Mouse (Mus musculus) retina, postnatal 7 days (tissue): Measurements from ENCODE around the gene Nhlrc1.

Experiments
- DNase-seq: peaks from one replicate; pipeline ENCODE4 v3.0.0-alpha.2; 2012; ENCODE audit warnings: low read depth, low spot score

Nhlrc1 gene

GRCm38 (mm10) chr13:47001590-47001989 lies 13.1 kb downstream of the Nhlrc1 start:
- DNase-seq = no peak

GRCm38 (mm10) chr13:46999498-46999897 lies 15.2 kb downstream of the Nhlrc1 start:
- DNase-seq = no peak

DNA sequence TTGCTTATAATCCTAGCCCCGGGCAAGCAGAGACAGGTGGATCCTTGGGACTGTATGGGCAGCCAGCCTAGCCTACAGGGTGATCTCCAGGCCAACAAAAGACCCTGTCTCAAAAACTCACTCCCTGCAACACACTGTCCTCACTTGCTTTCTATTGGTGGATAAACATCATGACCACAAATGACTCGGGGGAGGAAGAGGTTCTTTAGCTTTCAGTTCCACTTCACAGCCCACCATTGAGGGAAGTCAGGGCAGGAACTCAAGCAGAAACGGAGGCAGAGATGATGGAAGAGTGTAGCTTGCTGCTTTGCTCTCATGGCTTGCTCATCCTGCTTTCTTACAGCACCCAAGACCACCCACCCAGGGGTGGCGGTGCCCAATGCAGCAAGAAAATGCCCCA lies 17.3 kb downstream of the Nhlrc1 start:
- no peak for DNase-seq

GRCm38 (mm10) chr13:46993274-46993551 lies 21.4 kb downstream of the Nhlrc1 start:
- DNase-seq = no peak

- DNase-seq = no peak
Measured at GRCm38 (mm10) chr13:46992516-46993273, 22.0 kb downstream of the Nhlrc1 start.

DNA sequence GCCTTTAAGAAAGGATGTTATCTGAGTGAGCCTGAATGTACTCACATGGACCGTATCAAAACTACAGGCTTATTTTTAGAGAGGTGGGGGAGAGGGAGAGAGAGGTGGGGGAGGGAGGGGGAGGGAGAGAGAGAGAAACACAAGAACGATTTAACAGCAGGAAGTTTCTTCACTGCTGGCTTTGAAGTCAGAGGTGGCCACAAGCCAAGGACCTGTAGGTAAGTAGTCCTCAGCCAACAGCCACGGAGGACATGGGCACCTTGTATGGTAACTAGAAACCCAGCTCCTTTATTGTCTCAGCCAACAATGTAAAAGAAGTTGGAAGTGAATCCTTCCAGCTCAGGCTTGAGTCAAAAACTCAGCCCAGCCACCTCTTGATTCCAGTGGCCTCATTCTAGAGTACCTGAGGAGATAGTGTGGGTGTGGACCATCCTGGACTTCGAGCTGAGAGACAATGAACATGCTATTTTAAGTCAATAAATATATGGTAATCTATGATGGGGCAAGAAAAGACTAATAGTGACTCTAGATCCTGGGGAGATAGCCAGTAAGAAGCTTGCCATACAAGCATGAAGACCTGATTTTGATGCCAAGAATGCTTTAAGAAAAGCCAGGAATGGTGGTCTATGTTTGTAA lies 24.2 kb downstream of the Nhlrc1 start:
- DNase-seq = no peak

DNA sequence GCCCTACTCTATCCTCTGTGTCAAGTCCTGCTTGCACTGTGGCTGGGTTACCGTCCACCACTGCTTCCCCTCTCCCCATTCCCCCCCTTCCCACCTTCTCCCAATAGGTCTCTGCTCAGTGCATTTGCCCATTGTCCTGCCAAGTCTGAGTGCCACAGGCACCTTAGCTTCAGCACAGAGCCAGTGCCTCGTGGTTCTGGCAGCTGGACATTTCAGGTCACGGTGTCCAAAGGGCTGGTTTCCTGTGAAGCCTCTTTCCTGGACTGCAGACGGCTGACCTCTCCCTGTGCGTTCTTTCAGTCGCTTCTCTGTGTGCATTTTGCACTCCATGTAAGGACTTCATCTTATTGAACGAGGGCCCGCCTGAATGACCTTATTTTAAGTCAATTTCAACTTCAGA lies 26.7 kb downstream of the Nhlrc1 start:
- DNase-seq = no peak

DNA sequence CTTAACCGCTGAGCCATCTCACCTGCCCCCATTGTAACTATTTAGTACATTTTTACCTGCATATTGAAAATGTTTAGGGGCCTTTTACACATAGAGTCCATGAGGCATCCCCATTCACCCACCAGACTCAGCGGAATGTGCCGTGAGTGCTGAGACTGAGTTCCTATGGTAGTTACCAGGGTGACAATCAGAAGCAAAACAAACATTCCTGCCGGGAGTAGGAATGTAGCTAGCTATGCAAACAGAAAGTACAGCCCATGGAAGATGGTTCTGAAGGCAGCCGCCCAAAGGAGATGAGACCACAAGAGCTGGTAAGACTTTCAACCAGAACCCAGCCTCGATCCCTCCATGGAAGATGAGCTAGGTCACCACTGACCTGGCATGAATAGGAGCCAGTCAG lies 28.4 kb downstream of the Nhlrc1 start:
- DNase-seq = no peak

DNA sequence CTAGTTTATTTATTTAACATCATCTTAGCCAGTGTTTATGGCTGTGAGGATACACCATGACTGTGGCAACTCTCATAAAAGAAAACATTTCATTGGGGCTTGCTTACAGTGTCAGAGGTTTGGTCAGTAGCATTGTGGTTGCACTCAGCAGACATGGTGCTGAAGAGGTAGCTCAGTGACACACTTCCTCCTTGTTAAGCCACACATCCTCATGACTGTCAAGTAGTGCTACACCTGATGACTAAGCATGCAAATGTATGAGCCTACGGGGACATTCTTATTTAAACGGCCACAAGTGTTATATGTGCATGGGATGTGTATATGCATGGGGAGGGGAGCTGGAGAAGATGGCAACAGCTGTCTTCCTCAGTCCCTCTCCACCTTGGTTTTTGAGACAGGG lies 30.8 kb downstream of the Nhlrc1 start:
- DNase-seq = no peak

DNA sequence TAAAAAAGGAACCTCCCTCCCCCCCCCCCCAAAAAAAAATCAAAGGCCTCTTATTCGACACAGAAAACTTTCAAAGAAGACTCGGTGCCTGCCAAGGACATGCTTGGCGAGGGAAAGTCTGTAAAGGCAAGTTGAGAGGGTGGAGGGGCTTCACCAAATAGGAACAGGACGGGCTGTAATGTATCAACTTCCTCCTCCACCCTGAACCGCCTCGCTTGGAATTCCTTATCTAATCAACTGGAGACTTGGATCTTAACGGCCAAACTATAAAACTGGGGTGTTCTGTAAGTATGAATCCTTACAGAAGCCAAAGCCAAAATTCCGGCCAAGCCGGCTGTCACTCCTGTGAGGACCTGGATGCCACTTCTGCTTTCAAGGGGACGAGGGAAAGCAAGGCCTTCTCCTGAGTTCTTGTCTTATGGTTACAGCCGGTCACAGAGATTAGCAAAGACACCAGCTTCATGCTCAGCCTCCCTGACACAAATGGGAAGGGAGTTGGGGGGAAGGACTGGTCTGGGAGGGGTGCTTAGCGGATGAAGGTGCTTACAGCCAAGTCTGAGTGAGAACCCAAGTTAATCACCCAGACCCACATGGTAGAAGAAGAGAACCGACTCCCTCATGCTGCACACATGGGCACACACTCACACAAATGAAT lies 34.7 kb downstream of the Nhlrc1 start:
- no peak for DNase-seq

DNA sequence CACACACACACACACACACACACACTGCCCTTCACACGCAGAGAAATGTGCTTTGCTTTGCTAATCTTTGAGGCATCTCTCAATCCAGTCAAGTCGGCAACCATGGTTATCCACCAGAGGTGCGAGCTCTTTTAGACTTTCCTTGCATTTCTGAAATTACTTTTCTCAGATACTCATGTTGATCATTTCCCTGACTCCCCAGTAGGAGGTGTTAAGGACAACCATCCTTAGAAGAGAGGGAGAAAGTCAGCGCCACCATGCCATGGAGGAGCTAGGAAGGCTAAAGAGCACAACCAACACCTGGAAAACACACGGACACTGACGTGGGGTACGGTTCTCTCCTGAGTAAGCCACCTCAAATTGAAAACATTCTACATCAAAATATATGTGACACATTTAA lies 38.1 kb downstream of the Nhlrc1 start:
- DNase-seq = no peak

GRCm38 (mm10) chr13:46975930-46976329 lies 38.7 kb downstream of the Nhlrc1 start:
- DNase-seq = no peak

GRCm38 (mm10) chr13:46975031-46975551 lies 39.6 kb downstream of the Nhlrc1 start:
- DNase-seq = peak; percentile 4

GRCm38 (mm10) chr13:46970286-46970945 lies 44.2 kb downstream of the Nhlrc1 start:
- no peak for DNase-seq

- no peak for DNase-seq
Measured at GRCm38 (mm10) chr13:46968626-46969025, 46.0 kb downstream of the Nhlrc1 start.

DNA sequence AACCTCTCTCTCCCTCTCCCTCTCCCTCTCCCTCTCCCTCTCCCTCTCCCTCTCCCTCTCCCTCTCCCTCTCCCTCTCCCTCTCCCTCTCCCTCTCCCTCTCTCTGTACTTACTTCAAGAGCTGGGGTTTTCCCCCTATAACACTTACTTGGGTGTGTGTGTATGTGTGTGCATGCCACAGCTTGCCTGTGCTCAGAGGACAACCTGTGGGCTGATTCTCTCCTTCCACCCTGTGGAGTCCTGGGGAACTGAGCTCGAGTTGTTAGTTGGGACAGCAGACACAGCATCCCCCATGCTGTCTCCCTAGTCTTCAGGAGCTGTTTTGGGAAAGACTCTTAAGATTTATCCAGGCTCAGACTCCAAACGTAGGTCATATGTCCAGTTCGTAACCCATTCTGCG lies 47.3 kb downstream of the Nhlrc1 start:
- DNase-seq = no peak
